Mouse (Mus musculus) embryonic facial prominence, embryonic 11.5 days (tissue): Measurements from ENCODE around the gene Srgap1. TPM values are rescaled to one million over a fixed set of nuclear protein-coding genes. Genes with fewer than 3 reads are reported as not detected.

Source experiments
- ATAC-seq: fragments of 200-750 bp; cut with Nextera tagmentation; replicated peaks from 2 replicates; pipeline ENCODE4 v1.8.0; 2017; ENCODE audit warnings: low read depth; ENCODE audit not compliant: insufficient number of reproducible peaks, low FRiP score, low TSS enrichment
- DNase-seq: peaks from one replicate; pipeline ENCODE4 v3.0.0-alpha.2; 2015; ENCODE audit warnings: low spot score
- H3K27ac ChIP-seq: fragments of 300-500 bp; sonication (generic); replicated peaks from 2 replicates; pipeline ENCODE4 v1.5.1; 2014; ENCODE audit warnings: mild to moderate bottlenecking, low read depth, low read length, control low read depth
- H3K27me3 ChIP-seq: fragments of 300-500 bp; sonication (generic); 2 replicates; pipeline ENCODE4 v1.6.1; 2014; ENCODE audit warnings: mild to moderate bottlenecking, low read length, moderate library complexity, mixed read lengths; ENCODE audit not compliant: control insufficient read depth, insufficient read depth
- H3K36me3 ChIP-seq: fragments of 300-500 bp; sonication (generic); replicated peaks from 2 replicates; pipeline ENCODE4 v1.6.1; 2014; ENCODE audit warnings: low read depth, mild to moderate bottlenecking, low read length, moderate library complexity, mixed read lengths; ENCODE audit not compliant: control insufficient read depth, insufficient read depth
- H3K4me1 ChIP-seq: fragments of 300-500 bp; sonication (generic); 2 replicates; pipeline ENCODE4 v1.6.1; 2014; ENCODE audit warnings: low read length, mixed read lengths; ENCODE audit not compliant: control insufficient read depth, insufficient read depth
- H3K4me2 ChIP-seq: fragments of 300-500 bp; sonication (generic); 2 replicates; pipeline ENCODE4 v1.6.1; 2014; ENCODE audit warnings: low read depth, mild to moderate bottlenecking, control low read depth, low read length, moderate library complexity
- H3K4me3 ChIP-seq: fragments of 300-500 bp; sonication (generic); 2 replicates; pipeline ENCODE4 v1.5.1; 2014; ENCODE audit warnings: low read depth, low read length, control low read depth
- H3K9ac ChIP-seq: fragments of 300-500 bp; sonication (generic); replicated peaks from 2 replicates; pipeline ENCODE4 v1.6.1; 2014; ENCODE audit warnings: mild to moderate bottlenecking, control low read depth, low read length
- H3K9me3 ChIP-seq: fragments of 300-500 bp; sonication (generic); replicated peaks from 2 replicates; pipeline ENCODE4 v1.6.1; 2016; ENCODE audit warnings: mild to moderate bottlenecking, low read length, inconsistent platforms, mixed read lengths; ENCODE audit not compliant: control insufficient read depth
- WGBS: fragments of 180-500 bp; shearing (Covaris S2); extraction: QIAGEN DNeasy Blood & Tissue Kit; methylation state at CpG from one replicate; pipeline ENCODE4 v1.1.7; 2014; 5-methylcytosine and 5-hydroxymethylcytosine counted together
- polyA plus RNA-seq: library from polyadenylated mRNA; unstranded; fragments of >200 nt; fragmentation: Nextera tagmentation; extraction: Ambion mirVana; gene quantifications from 2 replicates; pipeline ENCODE4 v1.2.1, GENCODE M21; 2014

Srgap1 gene
- polyA plus RNA-seq, 1 experiment from 2014 or later = 8.8 TPM

DNA sequence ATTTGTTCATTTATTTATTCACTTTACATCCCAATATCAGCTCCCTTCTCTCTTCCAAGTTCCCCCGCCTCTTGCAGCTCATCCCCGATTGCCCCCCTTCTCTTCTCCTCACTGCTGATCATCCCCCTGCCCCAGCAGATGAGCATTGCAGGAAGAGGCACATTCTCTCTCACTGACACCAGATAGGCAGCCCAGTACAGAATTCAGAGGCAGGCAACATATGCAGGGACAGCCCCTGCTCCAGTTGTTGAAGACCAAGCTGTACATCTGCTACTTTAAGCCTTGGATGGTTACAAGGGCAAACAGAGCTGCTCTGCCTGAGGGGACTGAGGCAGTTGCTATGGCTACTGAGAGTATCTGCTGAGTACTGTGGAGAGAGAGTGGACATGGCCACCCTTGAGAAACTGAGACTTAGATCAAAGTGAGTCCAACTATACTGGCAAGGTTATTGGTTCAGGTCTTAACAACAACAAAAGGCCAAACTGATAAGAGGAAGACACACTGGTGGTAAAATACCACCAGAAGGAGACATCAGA lies 149.2 kb downstream of the Srgap1 start:
- H3K36me3 ChIP-seq = no peaks in the 10 kb centered on the region
- no peaks in the 10 kb centered on the region for H3K27me3 ChIP-seq
- no peaks in the 10 kb centered on the region for H3K9me3 ChIP-seq
- H3K9ac ChIP-seq = no peak overlapping the region
- no peak for DNase-seq
- H3K27ac ChIP-seq = no peak overlapping the region
- peak; percentile 58; the same call in 1 of the 2 replicates for ATAC-seq
- WGBS = 88% methylated on average over 2 of the region's 2 CpGs
- H3K4me3 ChIP-seq = no peak overlapping the region
- no peak overlapping the region for H3K4me2 ChIP-seq
- no peaks in the 10 kb centered on the region for H3K4me1 ChIP-seq

- 77% methylated on average over 13 of the region's 13 CpGs for WGBS
- Histone ChIP-seq H3K9me3 (no peaks in the 10 kb centered on the region), H3K27ac (no peak overlapping the region), H3K4me2 (no peak overlapping the region), H3K4me3 (no peak overlapping the region), H3K9ac (no peak overlapping the region), H3K36me3 (no peaks in the 10 kb centered on the region), H3K27me3 (no peaks in the 10 kb centered on the region), H3K4me1 (no peaks in the 10 kb centered on the region)
- ATAC-seq = no peak
- no peak for DNase-seq
Measured at GRCm38 (mm10) chr10:121891390-121892067, 155.6 kb downstream of the Srgap1 start.

DNA sequence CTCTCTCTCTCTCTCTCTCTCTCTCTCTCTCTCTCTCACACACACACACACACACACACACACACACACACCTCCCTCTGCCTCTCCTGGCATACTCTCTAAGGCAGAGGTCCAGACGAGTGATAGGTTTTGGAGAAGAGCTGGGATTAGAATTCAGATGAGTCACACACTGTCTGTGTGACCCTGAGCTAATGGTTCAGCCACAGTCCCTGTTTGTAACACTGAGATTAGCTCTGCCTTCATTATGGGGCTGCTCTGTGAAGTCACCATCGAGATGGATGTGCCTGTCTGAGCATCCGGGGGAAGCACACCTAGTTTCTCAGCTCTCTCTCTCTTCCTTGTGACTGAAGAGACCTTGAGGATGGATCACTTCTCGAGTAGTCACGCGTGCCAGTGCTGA lies 157.1 kb downstream of the Srgap1 start:
- Histone ChIP-seq H3K27me3 (no peaks in the 10 kb centered on the region), H3K9ac (no peak overlapping the region), H3K4me2 (no peak overlapping the region), H3K4me1 (no peaks in the 10 kb centered on the region; the same call in 1 of the 2 replicates), H3K36me3 (no peaks in the 10 kb centered on the region), H3K27ac (no peak overlapping the region), H3K9me3 (no peaks in the 10 kb centered on the region), H3K4me3 (no peak overlapping the region)
- no peak for DNase-seq
- no peak for ATAC-seq
- 72% methylated on average over 6 of the region's 6 CpGs for WGBS

DNA sequence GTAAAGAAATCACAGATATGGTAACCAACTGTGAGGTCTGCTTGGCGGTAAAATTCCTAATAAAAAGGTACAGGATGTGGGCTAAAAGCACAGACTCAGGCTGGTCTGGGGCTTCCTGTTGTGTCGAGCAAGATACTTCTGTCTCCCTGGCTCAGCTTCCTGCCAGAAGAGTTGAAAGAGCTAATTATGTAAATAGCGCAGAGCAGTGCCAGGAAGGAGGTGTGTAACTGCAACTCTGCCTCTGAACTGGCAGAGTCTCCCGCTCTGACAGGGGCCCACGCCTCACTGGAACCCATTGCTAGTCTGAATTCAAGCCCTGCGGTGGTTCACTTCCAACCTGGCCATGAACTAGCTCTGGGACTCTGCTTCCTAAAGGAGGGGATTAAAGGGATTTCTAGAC lies 160.3 kb downstream of the Srgap1 start:
- H3K9ac ChIP-seq = no peak overlapping the region
- H3K36me3 ChIP-seq = no peaks in the 10 kb centered on the region
- H3K27ac ChIP-seq = no peak overlapping the region
- no peaks in the 10 kb centered on the region for H3K27me3 ChIP-seq
- no peak overlapping the region for H3K4me3 ChIP-seq
- DNase-seq = no peak
- no peak overlapping the region for H3K4me2 ChIP-seq
- 30% methylated on average over 6 of the region's 6 CpGs for WGBS
- H3K4me1 ChIP-seq = no peaks in the 10 kb centered on the region; the same call in 1 of the 2 replicates
- ATAC-seq = no peak
- no peaks in the 10 kb centered on the region for H3K9me3 ChIP-seq

DNA sequence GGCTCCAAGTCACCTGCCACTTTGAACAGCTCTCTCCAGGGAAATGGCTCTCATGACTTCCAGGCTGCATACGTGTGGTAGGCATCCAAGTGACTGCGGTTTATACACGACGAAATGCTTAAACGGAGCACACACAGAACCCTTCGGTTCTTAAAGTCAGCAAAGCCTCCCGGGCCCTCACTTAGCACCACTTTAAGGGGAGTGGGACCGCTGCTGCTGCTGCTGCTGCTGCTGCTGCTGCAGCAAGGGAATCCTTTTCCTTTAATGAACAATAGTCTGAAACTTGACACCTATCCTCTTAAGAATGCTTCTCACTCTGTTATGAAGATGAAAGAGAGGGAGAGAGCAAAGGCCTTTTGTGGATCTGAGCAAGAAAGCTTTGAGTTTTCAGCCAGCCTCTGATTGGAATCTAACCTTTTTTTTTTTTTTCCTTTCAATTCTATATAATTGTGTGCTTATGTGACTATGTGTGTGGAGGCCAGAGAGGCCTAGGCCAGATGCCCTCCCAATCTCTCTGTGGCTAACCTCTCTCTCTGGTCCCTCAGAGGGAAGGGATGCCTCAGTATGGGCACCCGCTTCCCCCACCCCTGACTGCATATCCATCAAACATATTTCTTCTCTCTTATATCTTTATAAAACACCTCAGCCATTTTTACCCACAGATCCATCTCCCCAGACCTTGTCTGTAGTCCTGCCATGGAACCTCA lies 161.4 kb downstream of the Srgap1 start:
- DNase-seq = peak; percentile 53
- Histone ChIP-seq H3K27me3 (no peaks in the 10 kb centered on the region), H3K9ac (no peak overlapping the region), H3K4me3 (no peak overlapping the region), H3K9me3 (no peaks in the 10 kb centered on the region), H3K36me3 (no peaks in the 10 kb centered on the region), H3K4me2 (no peak overlapping the region), H3K4me1 (no peaks in the 10 kb centered on the region; the same call in 1 of the 2 replicates), H3K27ac (peak overlapping the region; percentile 25; the same call in 1 of the 2 replicates)
- ATAC-seq = 0 out of 2 replicates have a peak, but pooled peaks have one; percentile 34
- WGBS = 13% methylated on average over 9 of the region's 9 CpGs

GRCm38 (mm10) chr10:121882461-121882860 lies 164.7 kb downstream of the Srgap1 start:
- ATAC-seq (no peak), DNase-seq (no peak)
- WGBS = 36% methylated on average over 6 of the region's 6 CpGs
- no peaks in the 10 kb centered on the region; the same call in 1 of the 2 replicates for H3K4me1 ChIP-seq
- no peak overlapping the region for H3K4me2 ChIP-seq
- no peaks in the 10 kb centered on the region for H3K36me3 ChIP-seq
- no peak overlapping the region for H3K4me3 ChIP-seq
- no peak overlapping the region for H3K9ac ChIP-seq
- no peaks in the 10 kb centered on the region for H3K27me3 ChIP-seq
- no peaks in the 10 kb centered on the region for H3K9me3 ChIP-seq
- no peak overlapping the region for H3K27ac ChIP-seq

- Histone ChIP-seq H3K4me3 (no peak overlapping the region), H3K36me3 (no peaks in the 10 kb centered on the region), H3K27me3 (no peaks in the 10 kb centered on the region), H3K4me1 (no peaks in the 10 kb centered on the region), H3K9me3 (no peaks in the 10 kb centered on the region), H3K9ac (no peak overlapping the region), H3K27ac (no peak overlapping the region), H3K4me2 (no peak overlapping the region)
- no peak for DNase-seq
- ATAC-seq = no peak
- 39% methylated on average over 7 of the region's 7 CpGs for WGBS
Measured at GRCm38 (mm10) chr10:121878855-121879254, 168.3 kb downstream of the Srgap1 start.

GRCm38 (mm10) chr10:121877906-121878305 lies 169.2 kb downstream of the Srgap1 start:
- H3K9me3 ChIP-seq = no peaks in the 10 kb centered on the region
- H3K4me2 ChIP-seq = no peak overlapping the region
- H3K36me3 ChIP-seq = no peaks in the 10 kb centered on the region
- 78% methylated on average over 9 of the region's 9 CpGs for WGBS
- ATAC-seq = no peak
- H3K4me3 ChIP-seq = no peak overlapping the region
- no peaks in the 10 kb centered on the region for H3K27me3 ChIP-seq
- H3K4me1 ChIP-seq = no peaks in the 10 kb centered on the region
- no peak overlapping the region for H3K9ac ChIP-seq
- H3K27ac ChIP-seq = no peak overlapping the region
- no peak for DNase-seq
